Mouse (Mus musculus) myocyte (in vitro differentiated cells): Measurements from ENCODE around the gene Csnk1e.
A peak's percentile ranks its signal among the peaks of the same experiment; 100 is the strongest.

Source experiments
- MAX ChIP-seq: IDR thresholded peaks from one replicate; pipeline ENCODE4 v1.6.1; 2011; ENCODE audit warnings: low read depth, mild to moderate bottlenecking, control low read depth
- MYOG ChIP-seq, 3 experiments: IDR thresholded peaks; one replicate each; pipeline ENCODE4 v1.6.1; 2011; ENCODE audit warnings: control low read depth in 2 of 3, low read depth in 2 of 3, mild to moderate bottlenecking in 2 of 3; ENCODE audit not compliant: insufficient read length in 2 of 3, control insufficient read depth in 1 of 3, insufficient read depth in 1 of 3
- POLR2A ChIP-seq: IDR thresholded peaks from one replicate; pipeline ENCODE4 v1.6.1; 2011; ENCODE audit warnings: low read depth, mild to moderate bottlenecking, control low read depth, moderate library complexity; ENCODE audit not compliant: insufficient read length
- REST ChIP-seq: IDR thresholded peaks from one replicate; pipeline ENCODE4 v1.6.1; 2011; ENCODE audit warnings: mild to moderate bottlenecking, control low read depth, moderate library complexity; ENCODE audit not compliant: insufficient read depth, insufficient read length
- TCF12 ChIP-seq: IDR thresholded peaks from one replicate; pipeline ENCODE4 v1.6.1; 2011; ENCODE audit warnings: mild to moderate bottlenecking, control low read depth; ENCODE audit not compliant: poor library complexity, insufficient read depth, severe bottlenecking

GRCm38 (mm10) chr15:79391447-79392093, 63.8 kb downstream of the Csnk1e start:
- TF ChIP-seq POLR2A, result peak; percentile 20
- no peak for TF ChIP-seq REST
- TF ChIP-seq MAX, result no peak
- TF ChIP-seq TCF12, result peak; percentile 76
- TF ChIP-seq MYOG (IDR thresholded peaks at IDR 0.05; ENCODE audit: control insufficient read depth in 1 of 3, insufficient read depth in 1 of 3, insufficient read length in 2 of 3, low read depth in 2 of 3), result peak in 2 of 3 experiments; percentile 81 to 84
